Mouse (Mus musculus) heart, embryonic 14.5 days (tissue): ENCODE measurements at regions not wholly inside any gene's neighbourhood (a gene's known extent, or its start where the extent isn't known, plus 50 kb on each side); places are given as distances from the start of the nearest gene placed in this dataset.

ENCODE experiments used
- ATAC-seq: fragments of 200-750 bp; cut with Nextera tagmentation; 2 replicates; pipeline ENCODE4 v1.8.0; 2017; ENCODE audit warnings: low read depth, moderate TSS enrichment; ENCODE audit not compliant: insufficient number of reproducible peaks, insufficient read depth, low FRiP score
- H3K27ac ChIP-seq, 2 experiments: fragments of 200-500 bp in 1 of 2; fragments of 300-500 bp in 1 of 2; sonication (generic) in 1 of 2; replicated peaks in 1 of 2; 2 replicates each; pipeline ENCODE4 v1.5.1; 2012 to 2014; ENCODE audit warnings: low read depth in 2 of 2, low read length in 2 of 2, control low read depth in 1 of 2, mild to moderate bottlenecking in 1 of 2, mixed read lengths in 1 of 2; ENCODE audit not compliant: control insufficient read depth in 1 of 2, insufficient read depth in 1 of 2
- H3K27me3 ChIP-seq: fragments of 300-500 bp; sonication (generic); 2 replicates; pipeline ENCODE4 v1.6.1; 2014; ENCODE audit warnings: mild to moderate bottlenecking, low read length, control low read depth; ENCODE audit not compliant: control insufficient read depth, insufficient read depth
- H3K36me3 ChIP-seq: fragments of 300-500 bp; sonication (generic); 2 replicates; pipeline ENCODE4 v1.6.1; 2014; ENCODE audit warnings: mild to moderate bottlenecking, control low read depth, low read length, mixed read lengths; ENCODE audit not compliant: control insufficient read depth, insufficient read depth
- H3K4me1 ChIP-seq, 2 experiments: fragments of 200-500 bp in 1 of 2; fragments of 300-500 bp in 1 of 2; sonication (generic) in 1 of 2; 2 replicates each; pipeline ENCODE4 v1.6.1; 2012 to 2014; ENCODE audit warnings: low read length in 2 of 2, control low read depth in 1 of 2, mixed read lengths in 1 of 2; ENCODE audit not compliant: control insufficient read depth in 2 of 2, insufficient read depth in 2 of 2
- H3K4me2 ChIP-seq: fragments of 300-500 bp; sonication (generic); 2 replicates; pipeline ENCODE4 v1.6.1; 2014; ENCODE audit warnings: mild to moderate bottlenecking, low read length
- H3K4me3 ChIP-seq, 2 experiments: fragments of 200-500 bp in 1 of 2; fragments of 300-500 bp in 1 of 2; sonication (generic) in 1 of 2; 2 replicates each; pipeline ENCODE4 v1.5.1; 2012 to 2014; ENCODE audit warnings: low read length in 2 of 2, mild to moderate bottlenecking in 2 of 2, control low read depth in 1 of 2, low read depth in 1 of 2, moderate library complexity in 1 of 2; ENCODE audit not compliant: control insufficient read depth in 1 of 2, insufficient read depth in 1 of 2
- H3K9ac ChIP-seq: fragments of 300-500 bp; sonication (generic); 2 replicates; pipeline ENCODE4 v1.6.1; 2014; ENCODE audit warnings: mild to moderate bottlenecking, low read length
- H3K9me3 ChIP-seq: fragments of 300-500 bp; sonication (generic); 2 replicates; pipeline ENCODE4 v1.6.1; 2016; ENCODE audit warnings: low read length, control low read depth; ENCODE audit not compliant: control insufficient read depth
- WGBS: fragments of 180-500 bp; shearing (Covaris S2); extraction: QIAGEN DNeasy Blood & Tissue Kit; methylation state at CpG from one replicate; pipeline ENCODE4 v1.1.7; 2014; 5-methylcytosine and 5-hydroxymethylcytosine counted together

GRCm38 (mm10) chr19:37788540-37788939 lies 90.9 kb downstream of the Cyp26a1 start:
- no peak for ATAC-seq
- no peaks in the 10 kb centered on the region for H3K9me3 ChIP-seq
- no peak overlapping the region for H3K4me2 ChIP-seq
- no peaks in the 10 kb centered on the region for H3K36me3 ChIP-seq
- no peaks in the 10 kb centered on the region for H3K4me1 ChIP-seq
- H3K4me3 ChIP-seq, result no peak overlapping the region
- H3K27ac ChIP-seq, result no peak overlapping the region
- WGBS, result 85% methylated on average over 3 of the region's 3 CpGs
- no peak overlapping the region for H3K9ac ChIP-seq
- H3K27me3 ChIP-seq, result no peaks in the 10 kb centered on the region

- Histone ChIP-seq H3K4me2 (no peak overlapping the region), H3K9ac (no peak overlapping the region), H3K36me3 (no peaks in the 10 kb centered on the region), H3K9me3 (no peaks in the 10 kb centered on the region), H3K27ac (no peak overlapping the region), H3K27me3 (no peaks in the 10 kb centered on the region), H3K4me1 (no peaks in the 10 kb centered on the region), H3K4me3 (no peak overlapping the region)
- 75% methylated on average over 12 of the region's 12 CpGs for WGBS
- no peak for ATAC-seq
Observed at GRCm38 (mm10) chr19:37789576-37790180, 92.1 kb downstream of the Cyp26a1 start.

DNA sequence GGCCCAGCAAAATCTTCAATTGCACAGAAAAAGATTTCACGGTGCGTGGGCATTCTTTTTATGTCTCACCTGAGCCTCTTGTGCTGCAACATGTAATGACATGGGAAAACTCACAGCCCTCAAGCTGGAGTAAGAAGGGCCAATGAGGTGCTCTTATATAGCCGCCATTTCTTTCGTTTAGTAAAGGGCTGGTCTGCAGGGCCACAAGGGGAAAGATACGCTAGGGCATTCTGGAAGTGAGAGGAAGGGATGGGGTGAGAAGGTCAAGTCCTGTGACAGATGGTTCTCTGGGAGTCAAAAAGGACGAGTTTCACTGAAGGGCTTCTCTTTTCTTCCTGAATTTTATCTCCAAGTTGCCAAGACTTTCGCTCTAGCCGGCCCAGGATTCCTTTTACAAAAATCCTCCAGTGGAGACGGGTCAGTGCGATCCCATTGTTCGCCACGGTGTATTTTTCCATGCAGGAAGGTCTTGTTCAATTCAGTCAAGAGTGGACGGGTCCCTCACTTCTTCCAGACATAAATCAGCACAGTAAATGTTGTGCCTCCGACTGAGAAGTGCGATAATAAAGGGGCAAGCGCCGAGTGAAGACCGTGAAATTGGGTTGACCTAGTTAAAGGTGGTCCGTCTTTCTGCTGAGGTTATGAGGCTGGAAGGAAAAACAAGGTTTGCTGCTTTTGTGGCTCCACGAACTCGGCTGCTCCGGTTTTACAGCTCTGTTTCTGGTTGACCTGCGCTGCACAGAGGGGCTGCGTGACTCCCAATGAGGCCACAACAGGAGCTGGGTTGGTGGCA lies 92.9 kb downstream of the Cyp26a1 start:
- ATAC-seq, result no peak
- Histone ChIP-seq H3K36me3 (no peaks in the 10 kb centered on the region), H3K4me1 (no peaks in the 10 kb centered on the region), H3K9ac (no peak overlapping the region), H3K27me3 (no peaks in the 10 kb centered on the region), H3K4me2 (no peak overlapping the region), H3K27ac (no peak overlapping the region), H3K9me3 (no peaks in the 10 kb centered on the region), H3K4me3 (no peak overlapping the region)
- 73% methylated on average over 24 of the region's 24 CpGs for WGBS

DNA sequence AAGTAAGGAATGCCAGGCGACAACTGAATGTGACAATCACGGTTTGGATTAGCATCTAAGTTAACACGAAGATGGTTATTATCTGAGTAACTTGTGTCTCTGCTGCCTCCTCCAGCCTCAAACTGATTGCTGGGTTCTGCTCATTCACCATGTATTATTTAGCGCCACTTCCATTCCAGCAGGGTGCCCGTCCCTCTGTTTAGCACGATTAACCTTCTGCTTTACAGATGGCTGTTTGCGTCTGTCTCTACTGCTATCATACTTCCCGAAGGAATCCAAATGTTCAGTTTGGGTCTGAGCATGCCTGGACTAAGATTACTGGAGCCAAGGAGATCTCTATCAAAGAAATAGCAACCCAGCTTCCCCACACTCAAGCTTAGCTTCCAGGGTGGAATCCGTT lies 95.6 kb downstream of the Cyp26a1 start:
- Histone ChIP-seq H3K4me2 (no peak overlapping the region), H3K9me3 (no peaks in the 10 kb centered on the region; the same call in 1 of the 2 replicates), H3K9ac (no peak overlapping the region), H3K36me3 (no peaks in the 10 kb centered on the region), H3K27ac (no peak overlapping the region), H3K27me3 (no peaks in the 10 kb centered on the region), H3K4me1 (no peaks in the 10 kb centered on the region), H3K4me3 (no peak overlapping the region)
- WGBS, result 77% methylated on average over 9 of the region's 9 CpGs
- no peak for ATAC-seq

- 70% methylated on average over 18 of the region's 18 CpGs for WGBS
- Histone ChIP-seq H3K36me3 (no peaks in the 10 kb centered on the region), H3K4me3 (no peak overlapping the region), H3K4me1 (no peaks in the 10 kb centered on the region), H3K9me3 (no peaks in the 10 kb centered on the region; the same call in 1 of the 2 replicates), H3K27me3 (no peaks in the 10 kb centered on the region), H3K4me2 (no peak overlapping the region), H3K27ac (no peak overlapping the region; a peak in 1 of 4 replicates), H3K9ac (no peak overlapping the region)
- peak; percentile 61; the same call in 1 of the 2 replicates for ATAC-seq
Observed at GRCm38 (mm10) chr19:37795552-37796343, 98.2 kb downstream of the Cyp26a1 start.

DNA sequence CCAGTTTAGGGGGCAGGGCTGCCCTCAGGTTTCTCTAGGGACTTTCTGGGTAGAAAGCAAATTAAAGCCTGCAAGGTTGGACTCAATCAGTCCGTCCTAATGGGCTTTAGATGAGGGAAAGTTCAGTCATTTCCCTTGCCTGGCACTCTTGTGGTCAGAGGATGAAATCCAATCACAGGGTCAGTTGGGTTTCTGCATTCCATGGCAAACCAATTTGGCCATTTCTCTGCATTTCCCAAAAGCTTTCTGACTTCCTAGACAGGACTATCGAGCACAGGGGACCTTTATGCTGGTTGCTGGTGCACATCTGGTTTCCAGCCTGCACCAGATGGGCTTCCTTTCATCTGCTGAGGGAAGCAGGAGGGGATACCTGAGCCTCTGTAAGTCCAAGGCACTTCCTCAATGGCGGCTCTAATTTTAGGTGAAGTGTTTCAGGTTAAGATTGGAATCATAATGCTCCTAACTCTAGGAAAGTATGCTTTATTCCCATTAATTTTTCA lies 102.6 kb downstream of the Cyp26a1 start:
- no peak for ATAC-seq
- no peaks in the 10 kb centered on the region for H3K27me3 ChIP-seq
- no peak overlapping the region for H3K4me3 ChIP-seq

GRCm38 (mm10) chr19:37809666-37810065 lies 112.1 kb downstream of the Cyp26a1 start:
- no peak for ATAC-seq
- H3K4me1 ChIP-seq, result peaks cover 7 to 9% of the 10 kb centered on the region in 2 experiments
- no peak overlapping the region for H3K4me2 ChIP-seq
- no peak overlapping the region for H3K27ac ChIP-seq
- H3K4me3 ChIP-seq, result no peak overlapping the region
- H3K36me3 ChIP-seq, result no peaks in the 10 kb centered on the region
- 85% methylated on average over 11 of the region's 11 CpGs for WGBS
- no peak overlapping the region for H3K9ac ChIP-seq
- no peaks in the 10 kb centered on the region for H3K9me3 ChIP-seq
- no peaks in the 10 kb centered on the region for H3K27me3 ChIP-seq

More for the DNA sequence above, 102.6 kb downstream of the Cyp26a1 start:
- no peak overlapping the region for H3K4me2 ChIP-seq
- H3K9ac ChIP-seq, result no peak overlapping the region
- no peak overlapping the region for H3K27ac ChIP-seq
- no peaks in the 10 kb centered on the region for H3K36me3 ChIP-seq
- WGBS, result 73% methylated on average over 3 of the region's 3 CpGs
- H3K4me1 ChIP-seq, result no peaks in the 10 kb centered on the region
- H3K9me3 ChIP-seq, result no peaks in the 10 kb centered on the region; the same call in 1 of the 2 replicates
